Mouse (Mus musculus) forebrain, embryonic 14.5 days (tissue): ENCODE results near the gene Ibtk. TPM values are rescaled to one million over a fixed set of nuclear protein-coding genes. Genes with fewer than 3 reads are reported as not detected.
A peak's percentile ranks its signal among the peaks of the same experiment; 100 is the strongest.

Experiments
- ATAC-seq: fragments of 200-750 bp; cut with Nextera tagmentation; 2 replicates; pipeline ENCODE4 v1.8.0; 2017; ENCODE audit warnings: mild to moderate bottlenecking, moderate library complexity
- DNase-seq: peaks from one replicate; pipeline ENCODE4 v3.0.0-alpha.2; 2015; ENCODE audit warnings: low spot score
- H3K27ac ChIP-seq: fragments of 300-500 bp; sonication (generic); 2 replicates; pipeline ENCODE4 v1.5.1; 2014; ENCODE audit warnings: low read depth, mild to moderate bottlenecking, control low read depth, low read length, moderate library complexity
- H3K27me3 ChIP-seq: fragments of 300-500 bp; sonication (generic); replicated peaks from 2 replicates; pipeline ENCODE4 v1.6.1; 2014; ENCODE audit warnings: low read length, control low read depth, mixed read lengths; ENCODE audit not compliant: control insufficient read depth, insufficient read depth
- H3K36me3 ChIP-seq: fragments of 300-500 bp; sonication (generic); 2 replicates; pipeline ENCODE4 v1.6.1; 2014; ENCODE audit warnings: low read length, control low read depth; ENCODE audit not compliant: control insufficient read depth, insufficient read depth
- H3K4me1 ChIP-seq: fragments of 300-500 bp; sonication (generic); 2 replicates; pipeline ENCODE4 v1.6.1; 2014; ENCODE audit warnings: antibody characterized with exemption, low read length, control low read depth; ENCODE audit not compliant: control insufficient read depth, insufficient read depth
- H3K4me2 ChIP-seq: fragments of 300-500 bp; sonication (generic); 2 replicates; pipeline ENCODE4 v1.6.1; 2014; ENCODE audit warnings: mild to moderate bottlenecking, control low read depth, low read length
- H3K4me3 ChIP-seq: fragments of 300-500 bp; sonication (generic); 2 replicates; pipeline ENCODE4 v1.5.1; 2014; ENCODE audit warnings: low read depth, low read length, control low read depth
- H3K9ac ChIP-seq: fragments of 300-500 bp; sonication (generic); 2 replicates; pipeline ENCODE4 v1.6.1; 2014; ENCODE audit warnings: mild to moderate bottlenecking, low read length, control low read depth, moderate library complexity
- H3K9me3 ChIP-seq: fragments of 300-500 bp; sonication (generic); replicated peaks from 2 replicates; pipeline ENCODE4 v1.6.1; 2016; ENCODE audit warnings: low read length, control low read depth, mixed read lengths; ENCODE audit not compliant: control insufficient read depth
- WGBS: fragments of 180-500 bp; shearing (Covaris S2); extraction: QIAGEN DNeasy Blood & Tissue Kit; methylation state at CpG from one replicate; pipeline ENCODE4 v1.1.7; 2014; 5-methylcytosine and 5-hydroxymethylcytosine counted together
- polyA plus RNA-seq: library from polyadenylated mRNA; unstranded; fragments of >200 nt; fragmentation: Nextera tagmentation; extraction: Ambion mirVana; gene quantifications from 2 replicates; pipeline ENCODE4 v1.2.1, GENCODE M21; 2014

Ibtk gene
- polyA plus RNA-seq, 1 experiment from 2014 or later: 31.9 TPM

GRCm38 (mm10) chr9:85734821-85735220 is 14.3 kb downstream of the Ibtk start:
- no peaks in the 10 kb centered on the region for H3K4me1 ChIP-seq
- no peak overlapping the region for H3K4me2 ChIP-seq
- no peaks in the 10 kb centered on the region for H3K9me3 ChIP-seq
- WGBS: 90% methylated on average over 4 of the region's 4 CpGs
- H3K4me3 ChIP-seq: no peak overlapping the region
- H3K27me3 ChIP-seq: no peaks in the 10 kb centered on the region
- H3K9ac ChIP-seq: no peak overlapping the region
- ATAC-seq: no peak
- no peak overlapping the region for H3K27ac ChIP-seq
- H3K36me3 ChIP-seq: peaks cover 63% of the 10 kb centered on the region
- no peak for DNase-seq

DNA sequence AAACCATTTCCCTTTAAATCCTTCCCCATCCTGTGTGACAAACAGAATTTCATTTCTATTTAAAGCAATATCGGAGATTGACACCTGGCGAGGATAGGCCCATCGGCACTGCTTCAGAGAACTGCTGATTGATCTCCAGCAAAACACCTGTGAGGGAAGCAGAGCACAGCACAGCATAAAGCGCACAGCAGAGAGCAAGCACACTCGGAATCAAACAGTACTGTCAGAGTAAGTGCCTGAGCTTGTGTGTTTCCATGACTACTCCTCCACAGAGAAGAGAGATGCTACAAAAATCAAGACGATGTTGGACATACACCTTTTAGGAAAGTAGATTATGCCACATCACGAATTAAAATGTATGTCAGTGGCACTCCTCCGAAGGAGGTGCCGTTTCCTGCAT is 25.1 kb downstream of the Ibtk start:
- ATAC-seq (no peak), DNase-seq (no peak)
- H3K4me3 ChIP-seq: no peak overlapping the region
- no peak overlapping the region for H3K4me2 ChIP-seq
- H3K27ac ChIP-seq: no peak overlapping the region
- no peak overlapping the region for H3K9ac ChIP-seq
- H3K27me3 ChIP-seq: no peaks in the 10 kb centered on the region
- H3K9me3 ChIP-seq: no peaks in the 10 kb centered on the region
- no peaks in the 10 kb centered on the region for H3K4me1 ChIP-seq
- H3K36me3 ChIP-seq: peaks cover 82% of the 10 kb centered on the region
- 91% methylated on average over 9 of the region's 9 CpGs for WGBS

GRCm38 (mm10) chr9:85717336-85717735 is 31.8 kb downstream of the Ibtk start:
- H3K4me1 ChIP-seq: no peaks in the 10 kb centered on the region
- H3K4me2 ChIP-seq: no peak overlapping the region
- no peak overlapping the region for H3K27ac ChIP-seq
- ATAC-seq: no peak
- WGBS: 91% methylated on average over 7 of the region's 7 CpGs
- H3K9me3 ChIP-seq: no peaks in the 10 kb centered on the region
- DNase-seq: no peak
- peaks cover 85% of the 10 kb centered on the region for H3K36me3 ChIP-seq
- H3K4me3 ChIP-seq: no peak overlapping the region
- no peaks in the 10 kb centered on the region for H3K27me3 ChIP-seq
- no peak overlapping the region for H3K9ac ChIP-seq

DNA sequence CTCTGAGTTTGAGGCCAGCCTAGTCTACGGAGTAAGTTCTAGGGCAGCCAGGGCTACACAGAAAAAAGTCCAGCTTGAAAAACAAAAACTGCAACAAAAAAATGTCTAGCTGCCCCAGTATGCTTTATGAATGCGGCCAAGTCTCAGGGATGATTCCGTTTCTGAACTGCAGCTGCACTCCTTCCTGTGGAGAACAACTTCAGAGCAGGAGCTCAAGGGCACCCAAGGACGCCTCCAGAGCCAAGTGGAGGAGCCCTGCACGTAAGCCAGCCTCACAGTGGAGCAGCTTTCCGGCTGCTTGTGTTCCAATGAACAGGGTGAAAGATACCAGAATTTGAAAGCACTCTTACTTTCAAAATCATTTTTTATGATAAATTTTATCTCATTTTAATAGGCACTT is 41.8 kb downstream of the Ibtk start:
- Histone ChIP-seq H3K4me1 (no peaks in the 10 kb centered on the region), H3K4me2 (no peak overlapping the region), H3K36me3 (peaks cover 87% of the 10 kb centered on the region), H3K9ac (no peak overlapping the region), H3K27ac (no peak overlapping the region), H3K9me3 (no peaks in the 10 kb centered on the region), H3K27me3 (no peaks in the 10 kb centered on the region), H3K4me3 (no peak overlapping the region)
- WGBS: 90% methylated on average over 6 of the region's 6 CpGs
- DNase-seq (no peak), ATAC-seq (no peak)

DNA sequence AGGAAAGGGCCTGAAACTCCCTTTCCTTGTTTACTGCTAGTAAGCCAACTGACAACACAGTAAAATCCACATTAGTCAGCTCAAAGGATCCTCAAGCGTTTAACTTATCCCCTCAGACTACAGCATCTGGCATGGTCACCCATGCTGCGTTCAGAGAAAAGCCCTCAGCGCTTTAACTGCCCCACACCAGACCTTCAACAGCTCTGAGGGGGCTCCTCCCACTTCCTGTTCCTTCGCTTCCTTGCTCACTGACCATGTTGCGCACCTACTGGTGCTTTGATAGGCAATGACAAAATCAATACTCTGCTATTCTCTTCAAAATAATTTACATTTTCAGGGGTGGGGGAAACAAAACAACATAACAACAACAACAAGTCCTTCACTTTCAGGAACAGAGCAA is 47.2 kb downstream of the Ibtk start:
- Histone ChIP-seq H3K4me1 (no peaks in the 10 kb centered on the region), H3K4me3 (no peak overlapping the region), H3K4me2 (no peak overlapping the region), H3K36me3 (peaks cover 70% of the 10 kb centered on the region), H3K9ac (no peak overlapping the region), H3K9me3 (no peaks in the 10 kb centered on the region), H3K27ac (no peak overlapping the region), H3K27me3 (no peaks in the 10 kb centered on the region)
- DNase-seq (no peak), ATAC-seq (no peak)
- WGBS: 92% methylated on average over 5 of the region's 5 CpGs

- H3K27ac ChIP-seq: no peak overlapping the region
- no peak overlapping the region for H3K4me3 ChIP-seq
- WGBS: 95% methylated on average over 3 of the region's 3 CpGs
- H3K4me2 ChIP-seq: no peak overlapping the region
- H3K9me3 ChIP-seq: no peaks in the 10 kb centered on the region
- DNase-seq (no peak), ATAC-seq (no peak)
- peaks cover 30% of the 10 kb centered on the region for H3K36me3 ChIP-seq
- no peak overlapping the region for H3K9ac ChIP-seq
- H3K4me1 ChIP-seq: no peaks in the 10 kb centered on the region
- H3K27me3 ChIP-seq: no peaks in the 10 kb centered on the region
Measured at GRCm38 (mm10) chr9:85695606-85696005, 53.5 kb downstream of the Ibtk start.

- ATAC-seq (peak; percentile 85), DNase-seq (peak; percentile 75)
- WGBS: 71% methylated on average over 6 of the region's 6 CpGs
- Histone ChIP-seq H3K4me2 (no peak overlapping the region), H3K9me3 (no peaks in the 10 kb centered on the region), H3K27ac (no peak overlapping the region), H3K27me3 (no peaks in the 10 kb centered on the region), H3K9ac (no peak overlapping the region), H3K4me1 (no peaks in the 10 kb centered on the region), H3K4me3 (no peak overlapping the region), H3K36me3 (peaks cover 45% of the 10 kb centered on the region)
Measured at GRCm38 (mm10) chr9:85693231-85694116, 55.7 kb downstream of the Ibtk start.

DNA sequence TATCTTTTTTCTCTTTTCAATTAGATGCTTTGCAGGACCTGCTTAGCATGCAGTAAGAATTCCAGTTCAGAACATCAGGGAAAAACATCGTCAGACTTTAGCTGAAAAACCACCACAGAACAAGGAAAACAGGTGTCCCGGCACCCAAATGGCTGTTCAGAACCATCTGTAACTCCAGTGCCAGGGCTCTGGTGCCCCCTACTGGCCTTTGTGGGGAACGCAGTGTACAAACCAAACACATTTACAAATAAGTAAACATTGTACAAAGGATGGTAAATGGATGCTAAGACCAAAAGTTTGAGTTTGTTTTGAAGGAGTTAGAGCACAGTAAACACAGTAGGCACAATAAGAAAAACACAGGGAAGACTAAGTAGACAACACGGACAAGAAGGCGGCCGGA is 64.1 kb downstream of the Ibtk start:
- Histone ChIP-seq H3K36me3 (peaks cover 35% of the 10 kb centered on the region), H3K4me3 (no peak overlapping the region), H3K27me3 (no peaks in the 10 kb centered on the region), H3K9ac (no peak overlapping the region), H3K4me2 (no peak overlapping the region), H3K27ac (no peak overlapping the region), H3K4me1 (no peaks in the 10 kb centered on the region), H3K9me3 (no peaks in the 10 kb centered on the region)
- ATAC-seq (no peak), DNase-seq (no peak)
- WGBS: 91% methylated on average over 6 of the region's 6 CpGs

DNA sequence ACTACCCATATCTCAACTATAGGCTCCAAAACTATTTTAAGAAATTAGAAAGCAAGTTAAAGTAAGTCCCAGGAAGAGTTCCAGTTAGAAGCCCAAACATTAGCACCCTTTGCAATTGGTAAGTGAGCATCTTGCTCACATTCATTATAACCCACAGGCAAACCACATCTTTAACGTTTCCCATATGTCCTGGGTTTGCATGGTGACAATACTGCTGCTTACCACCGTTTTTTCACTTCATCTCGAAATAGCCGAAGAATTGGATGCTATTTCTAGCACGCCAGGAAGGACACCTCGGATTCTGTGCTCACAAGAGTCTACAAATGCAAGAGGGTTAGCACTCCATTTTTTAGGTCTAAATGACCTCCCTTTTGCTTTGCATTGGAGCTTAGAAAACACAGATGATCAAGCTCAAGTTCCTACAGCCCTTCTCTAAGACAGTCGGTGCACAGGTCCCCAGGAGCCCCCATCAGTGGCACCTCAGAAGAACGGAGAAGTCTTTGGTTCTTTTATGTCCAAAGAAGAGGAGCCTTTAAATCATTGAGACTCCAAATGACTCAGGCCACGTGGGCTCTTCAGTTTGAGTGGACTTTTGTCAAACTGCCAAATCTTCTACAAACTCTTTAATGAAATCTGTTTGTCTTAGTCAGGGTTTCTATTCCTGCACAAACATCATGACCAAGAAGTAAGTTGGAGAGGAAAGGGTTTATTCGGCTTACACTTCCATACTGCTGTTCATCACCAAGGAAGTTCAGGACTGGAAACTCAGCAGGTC is 73.8 kb downstream of the Ibtk start:
- no peak overlapping the region for H3K4me3 ChIP-seq
- H3K9me3 ChIP-seq: no peaks in the 10 kb centered on the region
- no peak overlapping the region for H3K9ac ChIP-seq
- 91% methylated on average over 10 of the region's 10 CpGs for WGBS
- H3K4me2 ChIP-seq: no peak overlapping the region
- DNase-seq: no peak
- no peaks in the 10 kb centered on the region for H3K27me3 ChIP-seq
- H3K4me1 ChIP-seq: no peaks in the 10 kb centered on the region
- ATAC-seq: no peak
- no peak overlapping the region for H3K27ac ChIP-seq
- H3K36me3 ChIP-seq: no peaks in the 10 kb centered on the region
